Mouse (Mus musculus): Measurements from ENCODE around the gene Hnf4a.
A peak's percentile ranks its signal among the peaks of the same experiment; 100 is the strongest.

DNA sequence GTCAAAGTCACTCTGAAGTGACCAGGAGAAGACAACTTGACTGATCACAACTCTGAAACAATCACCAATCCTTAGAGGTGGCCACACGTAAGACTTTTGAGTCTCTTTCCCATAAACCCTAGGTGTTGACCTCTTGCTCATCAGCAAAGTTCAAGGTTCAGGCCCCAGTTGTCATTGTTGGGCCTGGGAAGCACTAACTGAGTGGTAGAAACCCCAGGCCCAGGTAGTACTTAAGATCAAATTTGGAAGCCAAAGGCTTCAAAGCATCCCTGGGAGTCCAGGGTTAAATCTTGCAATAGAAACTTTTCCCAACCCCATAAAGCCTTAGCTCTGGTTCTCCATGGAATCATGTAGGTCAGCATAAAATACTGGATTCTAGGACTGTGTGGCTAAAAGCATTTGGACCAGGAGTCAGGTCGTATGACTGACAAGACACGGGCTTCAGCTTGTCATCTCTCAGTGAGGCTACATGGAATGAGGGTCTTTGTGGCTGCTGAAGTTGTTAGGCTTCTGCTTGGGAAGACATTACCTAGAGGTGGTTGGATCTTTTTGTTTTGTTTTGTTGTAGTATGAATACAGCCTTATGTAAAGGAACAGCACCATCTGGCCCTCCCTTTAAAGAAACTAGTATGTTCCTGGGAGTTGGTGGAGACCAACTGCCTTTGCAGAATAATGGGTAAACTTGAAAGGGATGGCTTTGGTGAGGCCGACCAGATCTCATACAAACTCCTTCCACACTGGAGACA lies 109.5 kb downstream of the Hnf4a start:
- 0 out of 2 replicates have a peak, but pooled peaks have one; percentile 5 for TF ChIP-seq POLR2A (IDR thresholded peaks at IDR 0.05; ENCODE audit: borderline replicate concordance, extremely low read depth, low read depth, low read length)
- no peak for TF ChIP-seq CTCF (IDR thresholded peaks at IDR 0.05; ENCODE audit: insufficient read depth, low read length)

All from lung, adult 2 months (tissue).